Mouse (Mus musculus) midbrain, embryonic 16.5 days (tissue): Measurements from ENCODE around the gene Gm14214. TPM values are rescaled to one million over a fixed set of nuclear protein-coding genes. Genes with fewer than 3 reads are reported as not detected.

Experiments
- ATAC-seq: fragments of 200-750 bp; cut with Nextera tagmentation; 2 replicates; pipeline ENCODE4 v1.8.0; 2017; ENCODE audit warnings: moderate TSS enrichment
- H3K27ac ChIP-seq: fragments of 300-500 bp; sonication (generic); 2 replicates; pipeline ENCODE4 v1.5.1; 2014; ENCODE audit warnings: mild to moderate bottlenecking, low read length, mixed read lengths
- H3K27me3 ChIP-seq: fragments of 300-500 bp; sonication (generic); 2 replicates; pipeline ENCODE4 v1.6.1; 2014; ENCODE audit warnings: low read depth, low read length, mixed read lengths; ENCODE audit not compliant: control insufficient read depth, insufficient read depth
- H3K36me3 ChIP-seq: fragments of 300-500 bp; sonication (generic); 2 replicates; pipeline ENCODE4 v1.6.1; 2014; ENCODE audit warnings: mild to moderate bottlenecking, low read length, moderate library complexity, mixed read lengths; ENCODE audit not compliant: control insufficient read depth, insufficient read depth
- H3K4me1 ChIP-seq: fragments of 300-500 bp; sonication (generic); 2 replicates; pipeline ENCODE4 v1.6.1; 2014; ENCODE audit warnings: mild to moderate bottlenecking, low read length, mixed read lengths; ENCODE audit not compliant: control insufficient read depth, insufficient read depth
- H3K4me2 ChIP-seq: fragments of 300-500 bp; sonication (generic); 2 replicates; pipeline ENCODE4 v1.6.1; 2014; ENCODE audit warnings: mild to moderate bottlenecking, low read length, mixed read lengths
- H3K4me3 ChIP-seq: fragments of 300-500 bp; sonication (generic); 2 replicates; pipeline ENCODE4 v1.5.1; 2014; ENCODE audit warnings: low read depth, mild to moderate bottlenecking, low read length, moderate library complexity, mixed read lengths
- H3K9ac ChIP-seq: fragments of 300-500 bp; sonication (generic); 2 replicates; pipeline ENCODE4 v1.6.1; 2014; ENCODE audit warnings: low read depth, low read length, mixed read lengths
- H3K9me3 ChIP-seq: fragments of 300-500 bp; sonication (generic); replicated peaks from 2 replicates; pipeline ENCODE4 v1.6.1; 2014; ENCODE audit warnings: mild to moderate bottlenecking, low read length, mixed read lengths; ENCODE audit not compliant: control insufficient read depth, poor library complexity, severe bottlenecking
- WGBS: fragments of 180-500 bp; shearing (Covaris S2); extraction: QIAGEN DNeasy Blood & Tissue Kit; methylation state at CpG from one replicate; pipeline ENCODE4 v1.1.7; 2014; 5-methylcytosine and 5-hydroxymethylcytosine counted together
- polyA plus RNA-seq: library from polyadenylated mRNA; unstranded; fragments of >200 nt; fragmentation: Nextera tagmentation; extraction: Ambion mirVana; gene quantifications from 2 replicates; pipeline ENCODE4 v1.2.1, GENCODE M21; 2015

Gm14214 gene
- polyA plus RNA-seq, 1 experiment from 2014 or later, result not detected

- no peak overlapping the region for H3K27ac ChIP-seq
- no peak overlapping the region for H3K4me3 ChIP-seq
- no peaks in the 10 kb centered on the region for H3K9me3 ChIP-seq
- peaks cover 7% of the 10 kb centered on the region; the same call in 1 of the 2 replicates for H3K4me1 ChIP-seq
- H3K36me3 ChIP-seq, result no peaks in the 10 kb centered on the region
- H3K4me2 ChIP-seq, result no peak overlapping the region
- H3K27me3 ChIP-seq, result no peaks in the 10 kb centered on the region
- no peak overlapping the region for H3K9ac ChIP-seq
- no peak for ATAC-seq
- WGBS, result 90% methylated on average over 4 of the region's 4 CpGs
Observed at GRCm38 (mm10) chr2:154723473-154723872, 46.4 kb downstream of the Gm14214 start.

GRCm38 (mm10) chr2:154720315-154720714, 49.5 kb downstream of the Gm14214 start:
- Histone ChIP-seq H3K27me3 (no peaks in the 10 kb centered on the region), H3K4me3 (no peak overlapping the region), H3K4me2 (no peak overlapping the region), H3K27ac (no peak overlapping the region), H3K36me3 (no peaks in the 10 kb centered on the region), H3K4me1 (peaks cover 3% of the 10 kb centered on the region; the same call in 1 of the 2 replicates), H3K9me3 (no peaks in the 10 kb centered on the region), H3K9ac (no peak overlapping the region)
- WGBS, result 87% methylated on average over 2 of the region's 2 CpGs
- no peak for ATAC-seq

Other genes starting within 250 kb of the Gm14214 start
- gene 1700003F12Rik, start 222.9 kb downstream of the Gm14214 start, polyA plus RNA-seq, result 1.9 and 2.3 TPM in 2 replicates
- 0.19 and 0.44 TPM in 2 replicates for gene Actl10, start 218.3 kb downstream of the Gm14214 start, polyA plus RNA-seq
- gene Necab3, start 211.1 kb downstream of the Gm14214 start, polyA plus RNA-seq, result 18.5 and 19.9 TPM in 2 replicates
- 3.2 and 4.2 TPM in 2 replicates for gene E2f1, start 200.1 kb downstream of the Gm14214 start, polyA plus RNA-seq
- gene Pxmp4, start 166.3 kb downstream of the Gm14214 start, polyA plus RNA-seq, result 14.1 and 15.9 TPM in 2 replicates
- 2.3 TPM in 2 replicates for gene Zfp341, start 156.7 kb downstream of the Gm14214 start, polyA plus RNA-seq
- gene 4930519P11Rik, start 156.6 kb downstream of the Gm14214 start, polyA plus RNA-seq, result 0.41 and 0.63 TPM in 2 replicates
- 22.1 and 24.2 TPM in 2 replicates for gene Chmp4b, start 118.3 kb downstream of the Gm14214 start, polyA plus RNA-seq
- gene Raly, start 21.1 kb upstream of the Gm14214 start, polyA plus RNA-seq, result 24.0 and 27.3 TPM in 2 replicates
- 0.54 and 1.5 TPM in 2 replicates for gene a, start 21.4 kb upstream of the Gm14214 start, polyA plus RNA-seq
- 69.3 and 72.3 TPM in 2 replicates for gene Eif2s2, start 122.9 kb upstream of the Gm14214 start, polyA plus RNA-seq
- gene Gm14226, start 248.2 kb upstream of the Gm14214 start, polyA plus RNA-seq, result 0.09 and 0.16 TPM in 2 replicates